Mouse (Mus musculus) skeletal muscle tissue, adult 2 months (tissue): ENCODE measurements around the gene Cdkn3.
A peak's percentile ranks its signal among the peaks of the same experiment; 100 is the strongest.
"Not testable (repeated sequence)": the region's sequence is repeated elsewhere in the genome, so short reads cannot be mapped to it uniquely, and the experiment has no call there.

ENCODE experiments used
- DNase-seq: peaks from one replicate; pipeline ENCODE4 v3.0.0-alpha.2; 2012; ENCODE audit warnings: low read depth, low spot score

Cdkn3 gene

GRCm38 (mm10) chr14:46760355-46761029, at the start of gene Cdkn3:
Cdkn3 (plus strand) TSS chr14:46760541.
- peak; percentile 92 for DNase-seq

GRCm38 (mm10) chr14:46718483-46718922, 41.8 kb upstream of the Cdkn3 start:
- DNase-seq = no peak

- no peak for DNase-seq
Observed at GRCm38 (mm10) chr14:46722031-46722430, 38.3 kb upstream of the Cdkn3 start.

GRCm38 (mm10) chr14:46723828-46724227, 36.5 kb upstream of the Cdkn3 start:
- no peak for DNase-seq

- peak; percentile 53 for DNase-seq
Observed at GRCm38 (mm10) chr14:46724941-46725340, 35.4 kb upstream of the Cdkn3 start.

- DNase-seq = no peak
Observed at GRCm38 (mm10) chr14:46725743-46726142, 34.6 kb upstream of the Cdkn3 start.

GRCm38 (mm10) chr14:46734262-46734661, 26.1 kb upstream of the Cdkn3 start:
- no peak for DNase-seq

- DNase-seq = peak; percentile 31
Observed at GRCm38 (mm10) chr14:46734761-46735455, 25.4 kb upstream of the Cdkn3 start.

GRCm38 (mm10) chr14:46736366-46736765, 24.0 kb upstream of the Cdkn3 start:
- DNase-seq = no peak

GRCm38 (mm10) chr14:46737346-46737745, 23.0 kb upstream of the Cdkn3 start:
- not testable (repeated sequence) for DNase-seq

- no peak for DNase-seq
Observed at GRCm38 (mm10) chr14:46742674-46743073, 17.7 kb upstream of the Cdkn3 start.

- no peak for DNase-seq
Observed at GRCm38 (mm10) chr14:46745413-46745812, 14.9 kb upstream of the Cdkn3 start.

GRCm38 (mm10) chr14:46754371-46754770, 6.0 kb upstream of the Cdkn3 start:
- not testable (repeated sequence) for DNase-seq

GRCm38 (mm10) chr14:46755851-46756250, 4.5 kb upstream of the Cdkn3 start:
- DNase-seq = no peak

GRCm38 (mm10) chr14:46757736-46758135, 2.6 kb upstream of the Cdkn3 start:
- DNase-seq = no peak

- no peak for DNase-seq
Observed at GRCm38 (mm10) chr14:46759970-46760354, 379 bp upstream of the Cdkn3 start.

GRCm38 (mm10) chr14:46761186-46761585, 845 bp downstream of the Cdkn3 start:
- DNase-seq = no peak

- DNase-seq = no peak
Observed at GRCm38 (mm10) chr14:46767116-46767515, 6.8 kb downstream of the Cdkn3 start.

GRCm38 (mm10) chr14:46770036-46770435, 9.7 kb downstream of the Cdkn3 start:
- no peak for DNase-seq

GRCm38 (mm10) chr14:46778756-46779155, 18.4 kb downstream of the Cdkn3 start:
- DNase-seq = no peak

GRCm38 (mm10) chr14:46779217-46779616, 18.9 kb downstream of the Cdkn3 start:
- DNase-seq = no peak

GRCm38 (mm10) chr14:46781086-46781485, 20.7 kb downstream of the Cdkn3 start:
- DNase-seq = no peak

GRCm38 (mm10) chr14:46782187-46782828, 22.0 kb downstream of the Cdkn3 start:
- no peak for DNase-seq
